Mouse (Mus musculus) brain, embryonic 18.5 days (tissue): Measurements from ENCODE around the gene Rps6ka5.

Experiments
- DNase-seq: peaks from one replicate; pipeline ENCODE4 v3.0.0-alpha.2; 2012; ENCODE audit warnings: low read depth, low spot score

The Rps6ka5 gene

DNA sequence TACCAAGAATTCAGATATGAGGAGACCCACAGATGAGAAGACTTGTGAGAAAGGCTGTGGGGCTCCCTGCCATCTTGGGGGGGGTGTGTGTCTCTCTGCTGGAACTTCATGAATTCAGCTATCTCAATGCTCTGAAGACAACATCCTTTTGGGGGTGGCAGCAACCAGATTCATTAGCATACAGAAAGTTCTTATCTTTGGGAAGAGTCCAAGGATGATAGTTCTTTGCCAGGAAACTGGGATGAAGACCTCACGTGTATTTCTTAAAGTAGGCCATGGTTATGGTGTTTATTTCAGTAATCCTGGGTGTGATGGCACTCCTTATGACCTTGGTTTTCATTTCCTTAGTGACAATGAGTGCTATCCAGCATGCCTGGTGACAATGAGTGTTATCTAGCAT, 195.0 kb downstream of the Rps6ka5 start:
- no peak for DNase-seq

DNA sequence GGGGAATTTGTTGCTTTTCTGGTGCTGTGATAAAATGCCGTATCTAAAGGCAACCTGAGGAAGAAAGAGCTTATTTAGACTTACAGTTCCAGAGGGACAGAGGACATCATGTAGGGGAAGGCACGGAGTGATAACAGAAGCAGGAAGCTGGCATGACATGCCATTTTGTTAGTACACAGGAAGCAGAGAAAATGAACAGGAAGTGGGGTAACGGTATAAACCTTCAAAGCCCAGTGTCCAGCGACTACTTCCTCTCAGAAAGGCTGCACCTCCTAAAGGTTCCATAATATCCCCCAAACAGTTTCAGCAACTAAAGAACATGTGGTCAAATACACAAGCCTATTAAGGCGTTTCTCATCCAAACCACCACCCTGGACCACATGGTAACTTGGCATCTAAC, 195.9 kb downstream of the Rps6ka5 start:
- no peak for DNase-seq

DNA sequence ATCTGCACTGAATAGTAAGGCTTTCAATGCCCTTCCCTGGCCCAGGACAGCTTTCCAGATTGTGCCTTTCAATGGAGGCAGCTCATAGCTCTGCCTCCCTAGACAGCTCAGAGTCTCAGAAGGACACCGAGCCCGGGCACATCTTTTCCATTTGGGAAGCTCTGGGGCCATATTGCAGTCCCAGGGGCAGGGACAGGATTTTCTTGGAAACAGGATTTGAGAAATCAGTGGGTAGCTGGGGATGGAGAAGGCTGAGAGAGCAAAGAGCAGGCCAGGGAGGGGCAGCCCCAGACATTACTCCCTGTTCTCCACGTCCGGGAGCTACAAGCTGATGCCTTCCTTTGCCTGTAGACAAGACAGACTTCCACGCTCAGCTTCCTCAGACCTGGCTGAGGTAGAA, 197.1 kb downstream of the Rps6ka5 start:
- no peak for DNase-seq

- DNase-seq = no peak
These were observed 197.6 kb downstream of the Rps6ka5 start for GRCm38 (mm10) chr12:100529172-100529571.

GRCm38 (mm10) chr12:100528246-100528645, 198.5 kb downstream of the Rps6ka5 start:
- DNase-seq = no peak

DNA sequence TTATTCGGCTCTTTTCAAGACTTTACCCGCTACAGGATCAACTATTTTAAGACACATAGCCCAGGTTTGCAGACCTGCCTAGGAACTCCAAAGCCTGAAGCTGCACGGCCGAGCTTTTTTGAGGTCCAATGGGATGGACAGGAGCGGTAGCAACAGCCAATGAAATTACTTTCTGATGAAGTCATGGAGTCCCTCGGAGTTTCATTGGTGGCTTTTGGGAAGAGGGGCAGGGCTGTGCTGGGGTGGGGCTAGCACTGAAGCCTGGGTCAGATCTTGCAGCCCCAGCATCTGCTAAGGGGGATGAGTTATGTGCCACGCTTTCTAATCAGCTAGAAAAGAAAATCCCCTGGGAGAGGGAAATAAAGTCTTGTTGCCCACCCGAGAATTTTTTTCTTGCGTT, 199.0 kb downstream of the Rps6ka5 start:
- peak; percentile 77 for DNase-seq

GRCm38 (mm10) chr12:100527241-100527640, 199.5 kb downstream of the Rps6ka5 start:
- DNase-seq = no peak

DNA sequence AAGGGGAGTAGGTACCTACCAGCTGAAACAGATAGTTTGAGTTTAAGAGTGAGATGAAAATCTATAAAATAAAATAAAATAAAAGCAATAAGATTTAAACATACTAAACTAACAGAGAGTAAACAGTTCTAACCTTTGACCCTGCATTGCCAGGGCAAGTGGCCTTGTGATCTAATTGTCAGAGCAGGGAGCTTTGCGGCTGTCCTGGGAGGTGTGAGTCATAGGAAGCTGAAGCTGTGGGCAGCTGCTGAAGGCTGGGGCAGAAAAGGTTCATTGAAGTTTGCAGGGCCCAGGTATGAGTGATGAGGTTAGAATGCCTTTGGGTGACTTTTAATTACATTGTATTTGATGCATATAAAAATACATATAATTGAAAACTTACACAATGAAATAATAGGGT, 200.8 kb downstream of the Rps6ka5 start:
- no peak for DNase-seq

DNA sequence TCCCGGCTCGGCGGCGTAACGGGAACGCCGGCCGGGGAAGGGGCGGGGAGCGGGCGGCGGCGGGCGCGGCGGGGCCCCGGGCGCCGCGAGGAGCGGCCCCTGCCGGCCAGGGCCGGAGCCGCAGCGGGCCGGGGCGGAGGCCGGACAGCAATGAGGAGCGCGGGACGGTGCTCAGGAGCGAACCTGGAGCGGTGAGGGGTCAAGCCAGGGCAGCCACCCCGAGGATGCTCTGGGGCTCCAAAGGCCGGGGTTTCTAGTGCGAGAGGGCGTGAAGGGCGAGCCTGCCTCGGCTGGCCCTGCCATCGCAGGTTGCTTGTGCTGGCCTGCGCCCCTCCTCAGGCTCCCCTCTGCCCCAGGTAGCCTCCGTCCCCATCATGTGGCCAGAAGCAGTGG, 206.0 kb downstream of the Rps6ka5 start, which contains the start of gene Ttc7b:
Gene Ttc7b (minus strand): TSS at position 33 of the 393 bp plus-strand sequence.
- no peak for DNase-seq

GRCm38 (mm10) chr12:100520077-100520793, 206.5 kb downstream of the Rps6ka5 start:
- no peak for DNase-seq

GRCm38 (mm10) chr12:100519684-100520076, 207.1 kb downstream of the Rps6ka5 start:
- no peak for DNase-seq

GRCm38 (mm10) chr12:100517371-100517770, 209.4 kb downstream of the Rps6ka5 start:
- no peak for DNase-seq

DNA sequence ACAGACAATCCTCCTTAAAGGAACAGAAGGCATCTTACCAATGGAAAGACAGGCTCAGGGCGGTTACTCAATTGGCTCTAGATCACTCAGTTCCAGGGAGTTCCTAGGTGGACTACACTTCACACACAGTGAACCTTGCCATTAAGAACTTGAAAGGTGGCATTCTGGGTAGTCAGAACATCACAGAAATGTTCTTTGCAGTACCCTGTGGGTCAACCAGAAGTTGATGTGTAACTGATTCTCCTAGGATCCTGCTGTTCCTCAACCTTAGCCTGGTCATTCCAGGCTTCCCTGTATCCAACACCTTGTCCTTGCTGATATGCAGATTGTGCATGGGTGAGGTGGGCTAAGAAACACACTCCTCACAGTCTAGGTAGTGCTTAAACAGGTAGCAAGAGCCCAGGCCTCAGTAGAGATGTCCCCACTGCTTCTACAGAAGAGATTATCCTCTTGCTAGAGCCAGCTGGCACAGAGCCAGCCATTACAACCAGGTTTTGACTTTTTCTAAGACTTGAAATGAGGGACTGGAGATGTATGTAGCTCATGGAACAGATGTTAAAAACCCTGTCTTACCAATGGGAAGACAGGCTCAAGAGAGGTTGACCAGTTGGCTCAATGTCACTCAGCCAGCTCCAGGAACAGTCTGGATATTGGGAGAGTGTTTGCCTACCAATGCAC, 210.5 kb downstream of the Rps6ka5 start:
- DNase-seq = no peak

- no peak for DNase-seq
These were observed 211.3 kb downstream of the Rps6ka5 start for GRCm38 (mm10) chr12:100515493-100515892.

DNA sequence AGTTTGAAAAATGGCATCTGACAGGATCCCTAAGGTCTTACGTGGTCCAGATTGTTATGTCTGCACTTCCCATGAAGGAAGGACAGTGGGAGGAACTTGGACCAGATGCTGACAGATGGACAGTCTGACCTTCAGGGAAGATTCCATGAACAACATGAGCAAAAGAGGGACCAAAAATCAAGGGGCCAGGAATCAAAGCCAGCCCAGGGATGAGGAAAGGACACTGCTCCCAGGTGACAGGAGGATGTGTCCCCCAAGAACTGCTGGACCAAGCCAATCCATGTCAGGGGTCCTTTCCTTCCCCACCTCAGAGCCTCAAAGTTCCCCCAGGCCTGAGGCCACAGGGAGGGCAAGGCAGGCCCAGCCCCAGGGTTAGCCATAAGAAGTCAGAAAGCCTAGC, 212.2 kb downstream of the Rps6ka5 start:
- DNase-seq = no peak

DNA sequence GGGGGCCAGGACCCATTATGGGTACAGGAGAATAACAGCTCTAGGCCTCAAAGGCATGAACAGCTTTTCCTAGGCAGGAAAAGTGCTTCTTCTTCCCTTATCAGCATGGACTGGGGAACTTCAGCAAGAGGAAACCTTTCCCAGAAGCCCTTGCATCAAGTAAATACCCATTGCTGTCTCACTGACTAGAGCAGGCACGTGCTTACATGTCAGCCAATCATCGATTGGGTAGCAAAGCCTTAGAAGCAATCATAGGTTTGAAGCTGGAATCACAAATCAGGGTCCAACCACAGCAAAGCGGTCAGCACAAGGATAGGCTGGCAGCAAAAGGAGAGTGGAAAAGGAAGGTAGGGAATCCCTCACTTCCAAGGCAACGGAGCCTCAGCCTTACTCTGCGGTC, 213.7 kb downstream of the Rps6ka5 start:
- DNase-seq = no peak

DNA sequence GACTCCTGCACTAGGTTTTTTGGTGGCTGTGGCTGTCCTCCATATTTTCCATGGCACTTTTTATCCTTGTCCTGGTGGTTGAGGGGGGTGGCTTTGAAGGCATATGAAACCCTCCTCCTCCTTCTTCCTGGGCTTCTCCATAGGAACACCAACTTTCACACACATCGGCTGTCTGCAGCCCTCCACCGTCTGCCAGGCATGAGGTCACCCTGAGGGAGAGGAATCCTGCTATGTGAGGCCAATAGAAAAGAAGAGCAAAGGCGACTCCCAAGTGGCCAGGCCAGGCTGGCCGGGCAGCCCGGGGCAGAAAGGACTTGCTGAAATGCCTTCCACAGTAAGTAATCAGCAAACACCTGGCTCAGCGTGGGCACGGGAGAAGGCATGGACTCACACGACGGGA, 214.1 kb downstream of the Rps6ka5 start:
- no peak for DNase-seq

DNA sequence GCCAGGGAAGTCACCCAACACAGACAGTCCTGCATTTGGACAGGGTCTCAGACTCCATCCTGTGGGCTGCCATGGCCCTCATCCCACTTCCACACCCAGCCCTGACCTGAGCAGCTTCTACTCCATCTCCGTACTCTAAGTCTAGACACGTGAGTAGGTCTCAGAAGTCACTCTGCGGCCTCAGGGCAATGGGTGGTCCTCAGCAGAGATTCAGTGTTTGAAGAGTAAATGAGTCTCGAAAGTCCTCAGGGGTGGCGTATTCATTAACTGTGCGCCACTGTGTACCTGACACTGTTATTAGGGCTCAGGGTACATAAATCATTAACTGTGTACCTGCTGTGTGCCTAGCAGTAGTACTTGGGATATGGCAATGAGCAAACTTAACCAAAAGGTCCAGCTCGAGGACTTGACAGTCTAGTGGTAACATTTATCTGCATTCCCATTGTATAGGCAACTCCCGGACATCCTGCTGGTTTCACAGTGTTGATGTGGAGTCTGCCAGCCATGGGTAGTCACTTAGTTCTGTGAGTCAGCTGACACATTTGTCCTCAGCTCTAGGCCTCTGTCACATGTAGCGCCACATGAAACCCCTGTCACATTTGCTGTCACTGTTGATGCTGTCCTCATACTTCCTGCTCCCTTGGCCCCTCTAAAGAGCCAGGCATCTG, 217.0 kb downstream of the Rps6ka5 start:
- no peak for DNase-seq

DNA sequence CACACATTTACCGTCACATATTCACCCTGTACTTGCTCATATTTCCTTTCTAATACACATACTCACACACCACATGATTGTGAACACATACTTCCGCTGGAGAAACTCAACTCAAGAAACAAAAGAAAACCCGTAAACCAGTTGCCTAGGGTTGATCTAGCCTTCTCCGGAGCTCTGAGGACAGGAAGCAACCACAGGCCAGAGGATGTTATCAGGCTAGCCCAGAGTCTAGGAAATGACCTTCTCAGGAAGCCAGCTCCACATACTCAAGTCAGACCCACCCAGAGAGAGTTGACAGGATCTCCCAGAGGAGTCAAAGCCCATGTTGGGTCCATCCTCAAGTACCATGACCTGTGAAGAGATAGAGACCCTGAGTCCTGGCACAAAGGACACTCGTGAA, 218.1 kb downstream of the Rps6ka5 start:
- no peak for DNase-seq

- DNase-seq = no peak
These were observed 221.3 kb downstream of the Rps6ka5 start for GRCm38 (mm10) chr12:100505484-100505883.

GRCm38 (mm10) chr12:100504585-100504984, 222.2 kb downstream of the Rps6ka5 start:
- no peak for DNase-seq

- no peak for DNase-seq
These were observed 223.1 kb downstream of the Rps6ka5 start for GRCm38 (mm10) chr12:100503659-100504058.

GRCm38 (mm10) chr12:100502544-100502943, 224.2 kb downstream of the Rps6ka5 start:
- no peak for DNase-seq
